ENCODE assay signal across 18 mouse cellular contexts in genomic region chr2:121085480-121086185, GRCm38 (mm10). TPM values are rescaled to one million over a fixed set of nuclear protein-coding genes. Genes with fewer than 3 reads are reported as not detected.
DNase-seq lines count a peak whose midpoint lies in the region; ATAC-seq and TF ChIP-seq lines count a peak whose summit lies in the region.
"Had no signal": no experiment of that assay in that cellular context is flagged by ENCODE, and none has a peak within 500 bp of the region (broad histone marks: within the 10 kb centered on the region; RNA-seq: fewer than 3 reads in every experiment).

Gene Tgm5, minus strand, starts transcription at chr2:121085841.

- no peak within 1 kb of the TSS for H3K4me3 ChIP-seq in midbrain, embryonic 14.5 days (replicated peaks; ENCODE audit: low read depth, low read length)
- H3K4me3 ChIP-seq in midbrain, postnatal 0 days (ENCODE audit: low read depth, low read length): no peak within 1 kb of the TSS
- no peak within 1 kb of the TSS for H3K4me3 ChIP-seq in hindbrain, embryonic 16.5 days (ENCODE audit: low read length)
- H3K4me3 ChIP-seq: erythroblast, embryonic 14.5 days; gastrocnemius, adult 2 months; heart, embryonic 12.5 days; hindbrain, embryonic 10.5 days; intestine, embryonic 15.5 days had no signal

- TF ChIP-seq CTCF in midbrain, postnatal 0 days (IDR thresholded peaks at IDR 0.05): no peak

- H3K36me3 ChIP-seq in midbrain, embryonic 14.5 days (ENCODE audit: control insufficient read depth, insufficient read depth, low read length): no peaks in the 10 kb centered on the region
- H3K36me3 ChIP-seq in midbrain, postnatal 0 days (ENCODE audit: insufficient read depth, low read length): no peaks in the 10 kb centered on the region
- H3K36me3 ChIP-seq in hindbrain, embryonic 16.5 days (ENCODE audit: control insufficient read depth, insufficient read depth, low read length): no peaks in the 10 kb centered on the region
- H3K36me3 ChIP-seq: heart, embryonic 12.5 days; hindbrain, embryonic 10.5 days; intestine, embryonic 15.5 days had no signal

- no peaks in the 10 kb centered on the region for H3K27me3 ChIP-seq in midbrain, embryonic 14.5 days (ENCODE audit: control insufficient read depth, insufficient read depth, low read length)
- no peaks in the 10 kb centered on the region for H3K27me3 ChIP-seq in midbrain, postnatal 0 days (ENCODE audit: insufficient read depth, low read length)
- no peaks in the 10 kb centered on the region for H3K27me3 ChIP-seq in hindbrain, embryonic 16.5 days (replicated peaks; ENCODE audit: control insufficient read depth, insufficient read depth, low read length)
- H3K27me3 ChIP-seq: intestine, embryonic 15.5 days had no signal

- H3K9ac ChIP-seq in midbrain, embryonic 14.5 days (replicated peaks; ENCODE audit: low read length): no peak within 1 kb of the TSS
- no peak within 1 kb of the TSS for H3K9ac ChIP-seq in midbrain, postnatal 0 days (replicated peaks; ENCODE audit: low read length, poor library complexity, severe bottlenecking)
- no peak within 1 kb of the TSS for H3K9ac ChIP-seq in hindbrain, embryonic 16.5 days (ENCODE audit: low read depth, low read length)
- H3K9ac ChIP-seq: heart, embryonic 12.5 days; intestine, embryonic 15.5 days had no signal

- DNase-seq in midbrain, embryonic 14.5 days: peak; percentile 10
- no peak for DNase-seq in midbrain, postnatal 0 days (ENCODE audit: low spot score)
- peak; percentile 64 for DNase-seq in brain, adult 2 months (ENCODE audit: low read depth, low spot score)
- peak; percentile 67 for DNase-seq in cerebellum, adult 9-11 months
- peak; percentile 26 for DNase-seq in kidney, postnatal 14 days
- DNase-seq in thymus, postnatal 14 days: no peak
- no peak for DNase-seq in adrenal gland, postnatal 10 days
- DNase-seq: gastrocnemius, adult 2 months; thymus, adult 2 months had no signal

- no peak within 1 kb of the TSS for H3K4me2 ChIP-seq in midbrain, embryonic 14.5 days (ENCODE audit: low read length)
- no peak within 1 kb of the TSS for H3K4me2 ChIP-seq in midbrain, postnatal 0 days (ENCODE audit: low read depth, low read length, poor library complexity, severe bottlenecking)
- no peak within 1 kb of the TSS for H3K4me2 ChIP-seq in hindbrain, embryonic 16.5 days (ENCODE audit: low read length)
- H3K4me2 ChIP-seq: heart, embryonic 12.5 days; intestine, embryonic 15.5 days had no signal

- WGBS in midbrain, embryonic 14.5 days: 68% methylated on average over 6 of the region's 6 CpGs
- 60% methylated on average over 6 of the region's 6 CpGs for WGBS in midbrain, postnatal 0 days
- WGBS in hindbrain, embryonic 16.5 days: 55% methylated on average over 6 of the region's 6 CpGs

- H3K9me3 ChIP-seq in midbrain, embryonic 14.5 days (ENCODE audit: control insufficient read depth, low read length): no peaks in the 10 kb centered on the region
- no peaks in the 10 kb centered on the region for H3K9me3 ChIP-seq in midbrain, postnatal 0 days (ENCODE audit: low read length)
- H3K9me3 ChIP-seq in hindbrain, embryonic 16.5 days (ENCODE audit: control insufficient read depth, low read length): no peaks in the 10 kb centered on the region
- H3K9me3 ChIP-seq: heart, embryonic 12.5 days; hindbrain, embryonic 10.5 days; intestine, embryonic 15.5 days had no signal

- no peak within 1 kb of the TSS for H3K27ac ChIP-seq in midbrain, embryonic 14.5 days (replicated peaks; ENCODE audit: low read depth, low read length)
- H3K27ac ChIP-seq in midbrain, postnatal 0 days (ENCODE audit: low read depth, low read length): no peak within 1 kb of the TSS
- H3K27ac ChIP-seq in hindbrain, embryonic 16.5 days (ENCODE audit: low read depth, low read length): no peak within 1 kb of the TSS
- H3K27ac ChIP-seq: gastrocnemius, adult 2 months; hindbrain, embryonic 10.5 days; intestine, embryonic 15.5 days had no signal

- ATAC-seq in midbrain, embryonic 14.5 days (ENCODE audit: low FRiP score, low TSS enrichment): no peak
- ATAC-seq in midbrain, postnatal 0 days (ENCODE audit: low FRiP score): no peak
- no peak for ATAC-seq in hindbrain, embryonic 16.5 days
- ATAC-seq: intestine, embryonic 15.5 days had no signal

- H3K4me1 ChIP-seq in midbrain, embryonic 14.5 days (ENCODE audit: control insufficient read depth, insufficient read depth, low read length): no peaks in the 10 kb centered on the region
- no peaks in the 10 kb centered on the region for H3K4me1 ChIP-seq in midbrain, postnatal 0 days (ENCODE audit: insufficient read depth, low read length)
- no peaks in the 10 kb centered on the region for H3K4me1 ChIP-seq in hindbrain, embryonic 16.5 days (ENCODE audit: control insufficient read depth, insufficient read depth, low read depth, low read length)
- H3K4me1 ChIP-seq: heart, embryonic 12.5 days; hindbrain, embryonic 10.5 days; intestine, embryonic 15.5 days had no signal

RNA-seq across cellular contexts. Expression of gene Tgm5, which starts in this region (rescaled TPM):
- not detected in 2 replicates for polyA plus RNA-seq in midbrain, embryonic 14.5 days (2014; fragmentation: Nextera tagmentation; extraction: Ambion mirVana)
- 0.14 and 0.44 TPM in 2 replicates for total RNA-seq in midbrain, postnatal 0 days (2014; rRNA removed)
- polyA plus RNA-seq in midbrain, postnatal 0 days (2015; fragmentation: Nextera tagmentation; extraction: Ambion mirVana): 0.11 and 0.32 TPM in 2 replicates
- 0.16 and 0.35 TPM in 2 replicates for polyA plus RNA-seq in hindbrain, embryonic 16.5 days (2015; fragmentation: Nextera tagmentation; extraction: Ambion mirVana)
- under 1 TPM in 1 of 2 experiments, not detected in 1; 0.12 TPM for total RNA-seq in adrenal gland, postnatal 10 days (2021)
- total RNA-seq: layer of hippocampus, postnatal 10 days; megakaryocyte-erythroid progenitor cell, adult 5-6 weeks had no signal
- polyA plus RNA-seq: erythroblast, embryonic 14.5 days; heart, embryonic 12.5 days; hindbrain, embryonic 10.5 days; intestine, embryonic 15.5 days; limb, embryonic 11.5 days; liver, embryonic 16.5 days had no signal

Comparison
In these comparisons a context has a peak if more than half of its experiments do, and no peak if none do; other contexts are left out.
1. Peak in DNase-seq in midbrain, embryonic 14.5 days; RNA of the gene not detected or under 1 TPM.
2. DNase-seq: peak in brain, adult 2 months (single experiment), cerebellum, adult 9-11 months (single experiment) and kidney, postnatal 14 days (single experiment); none in midbrain, postnatal 0 days (single experiment), thymus, postnatal 14 days (single experiment) and adrenal gland, postnatal 10 days (single experiment).